Mouse (Mus musculus): ENCODE measurements at regions not wholly inside any gene's neighbourhood (a gene's known extent, or its start where the extent isn't known, plus 50 kb on each side); places are given as distances from the start of the nearest gene placed in this dataset.

- Histone ChIP-seq H3K9me3 (replicated peaks; ENCODE audit: control insufficient read depth, insufficient read depth, low read length, poor library complexity, severe bottlenecking) (no peaks in the 10 kb centered on the region), H3K4me3 (ENCODE audit: low read depth, low read length) (no peak overlapping the region), H3K9ac (ENCODE audit: low read depth, poor library complexity, severe bottlenecking) (no peak overlapping the region), H3K27ac (ENCODE audit: insufficient read depth, low read length) (no peak overlapping the region), H3K4me1 (ENCODE audit: control insufficient read depth, insufficient read depth, low read length) (no peaks in the 10 kb centered on the region), H3K27me3 (ENCODE audit: control insufficient read depth, insufficient read depth, low read length, poor library complexity, severe bottlenecking) (no peaks in the 10 kb centered on the region), H3K36me3 (ENCODE audit: control insufficient read depth, insufficient read depth, low read length, poor library complexity, severe bottlenecking) (no peaks in the 10 kb centered on the region)
- TF ChIP-seq EP300 (IDR thresholded peaks at IDR 0.05; ENCODE audit: insufficient read depth, low read depth, low read length) = no peak
- no peak for TF ChIP-seq CTCF (IDR thresholded peaks at IDR 0.05; ENCODE audit: low read depth, low read length)
- TF ChIP-seq POLR2A (IDR thresholded peaks at IDR 0.05; ENCODE audit: insufficient read depth, low read length) = no peak
Observed at GRCm38 (mm10) chr13:117401245-117401644, 180.4 kb upstream of the Gm17509 start.

GRCm38 (mm10) chr13:117409940-117410339 is 189.1 kb upstream of the Gm17509 start:
- TF ChIP-seq EP300 (IDR thresholded peaks at IDR 0.05; ENCODE audit: insufficient read depth, low read depth, low read length) (no peak), CTCF (IDR thresholded peaks at IDR 0.05; ENCODE audit: low read depth, low read length) (no peak), POLR2A (IDR thresholded peaks at IDR 0.05; ENCODE audit: insufficient read depth, low read length) (no peak)
- no peak overlapping the region for H3K9ac ChIP-seq (ENCODE audit: low read depth, poor library complexity, severe bottlenecking)
- no peaks in the 10 kb centered on the region for H3K9me3 ChIP-seq (replicated peaks; ENCODE audit: control insufficient read depth, insufficient read depth, low read length, poor library complexity, severe bottlenecking)
- H3K36me3 ChIP-seq (ENCODE audit: control insufficient read depth, insufficient read depth, low read length, poor library complexity, severe bottlenecking) = no peaks in the 10 kb centered on the region
- H3K27me3 ChIP-seq (ENCODE audit: control insufficient read depth, insufficient read depth, low read length, poor library complexity, severe bottlenecking) = no peaks in the 10 kb centered on the region
- H3K27ac ChIP-seq (ENCODE audit: insufficient read depth, low read length) = no peak overlapping the region
- no peaks in the 10 kb centered on the region for H3K4me1 ChIP-seq (ENCODE audit: control insufficient read depth, insufficient read depth, low read length)
- no peak overlapping the region for H3K4me3 ChIP-seq (ENCODE audit: low read depth, low read length)

- H3K4me1 ChIP-seq (ENCODE audit: control insufficient read depth, insufficient read depth, low read length) = no peaks in the 10 kb centered on the region
- no peaks in the 10 kb centered on the region for H3K36me3 ChIP-seq (ENCODE audit: control insufficient read depth, insufficient read depth, low read length, poor library complexity, severe bottlenecking)
- H3K27ac ChIP-seq (ENCODE audit: insufficient read depth, low read length) = no peak overlapping the region
Observed at GRCm38 (mm10) chr13:117413616-117414015, 188.5 kb upstream of the Hcn1 start.

GRCm38 (mm10) chr13:117423558-117423957 is 178.6 kb upstream of the Hcn1 start:
- H3K4me1 ChIP-seq (ENCODE audit: control insufficient read depth, insufficient read depth, low read length) = no peaks in the 10 kb centered on the region
- H3K9ac ChIP-seq (ENCODE audit: low read depth, poor library complexity, severe bottlenecking) = no peak overlapping the region
- H3K4me3 ChIP-seq (ENCODE audit: low read depth, low read length) = no peak overlapping the region
- TF ChIP-seq POLR2A (IDR thresholded peaks at IDR 0.05; ENCODE audit: insufficient read depth, low read length) (no peak), EP300 (IDR thresholded peaks at IDR 0.05; ENCODE audit: insufficient read depth, low read depth, low read length) (no peak), CTCF (IDR thresholded peaks at IDR 0.05; ENCODE audit: low read depth, low read length) (no peak)
- no peaks in the 10 kb centered on the region for H3K36me3 ChIP-seq (ENCODE audit: control insufficient read depth, insufficient read depth, low read length, poor library complexity, severe bottlenecking)
- no peaks in the 10 kb centered on the region for H3K27me3 ChIP-seq (ENCODE audit: control insufficient read depth, insufficient read depth, low read length, poor library complexity, severe bottlenecking)
- no peak overlapping the region for H3K27ac ChIP-seq (ENCODE audit: insufficient read depth, low read length)
- no peaks in the 10 kb centered on the region for H3K9me3 ChIP-seq (replicated peaks; ENCODE audit: control insufficient read depth, insufficient read depth, low read length, poor library complexity, severe bottlenecking)

More at GRCm38 (mm10) chr13:117413616-117414015, 188.5 kb upstream of the Hcn1 start:
- Histone ChIP-seq H3K27me3 (ENCODE audit: control insufficient read depth, insufficient read depth, low read length, poor library complexity, severe bottlenecking) (no peaks in the 10 kb centered on the region), H3K9ac (ENCODE audit: low read depth, poor library complexity, severe bottlenecking) (no peak overlapping the region), H3K9me3 (replicated peaks; ENCODE audit: control insufficient read depth, insufficient read depth, low read length, poor library complexity, severe bottlenecking) (no peaks in the 10 kb centered on the region), H3K4me3 (ENCODE audit: low read depth, low read length) (no peak overlapping the region)
- no peak for TF ChIP-seq CTCF (IDR thresholded peaks at IDR 0.05; ENCODE audit: low read depth, low read length)

DNA sequence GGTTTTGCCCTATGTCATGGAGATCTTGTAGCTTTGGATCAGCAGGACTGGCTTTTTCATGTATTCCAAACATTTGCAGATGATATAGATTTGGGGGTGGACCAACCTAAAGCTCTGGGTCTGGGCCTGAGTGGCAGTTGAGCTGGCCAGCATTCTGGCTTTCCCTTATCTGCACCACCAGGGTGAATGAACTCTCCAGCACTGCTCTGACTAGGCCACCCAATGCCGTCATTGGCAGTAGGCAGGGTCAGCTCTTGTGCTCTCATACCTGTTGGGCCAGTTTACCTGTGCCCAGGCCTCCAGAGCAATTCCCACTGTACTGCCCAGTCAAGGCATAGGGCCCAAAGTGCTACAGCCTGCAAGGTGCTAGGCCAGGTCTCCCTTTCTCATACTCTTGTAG is 177.1 kb upstream of the Hcn1 start:
- H3K9me3 ChIP-seq (replicated peaks; ENCODE audit: control insufficient read depth, insufficient read depth, low read length, poor library complexity, severe bottlenecking) = no peaks in the 10 kb centered on the region
- no peaks in the 10 kb centered on the region for H3K4me1 ChIP-seq (ENCODE audit: control insufficient read depth, insufficient read depth, low read length)
- no peak overlapping the region for H3K27ac ChIP-seq (ENCODE audit: insufficient read depth, low read length)
- no peaks in the 10 kb centered on the region for H3K27me3 ChIP-seq (ENCODE audit: control insufficient read depth, insufficient read depth, low read length, poor library complexity, severe bottlenecking)
- no peak overlapping the region for H3K4me3 ChIP-seq (ENCODE audit: low read depth, low read length)
- no peaks in the 10 kb centered on the region for H3K36me3 ChIP-seq (ENCODE audit: control insufficient read depth, insufficient read depth, low read length, poor library complexity, severe bottlenecking)
- TF ChIP-seq CTCF (IDR thresholded peaks at IDR 0.05; ENCODE audit: low read depth, low read length) (no peak), EP300 (IDR thresholded peaks at IDR 0.05; ENCODE audit: insufficient read depth, low read depth, low read length) (no peak), POLR2A (IDR thresholded peaks at IDR 0.05; ENCODE audit: insufficient read depth, low read length) (no peak)
- no peak overlapping the region for H3K9ac ChIP-seq (ENCODE audit: low read depth, poor library complexity, severe bottlenecking)

DNA sequence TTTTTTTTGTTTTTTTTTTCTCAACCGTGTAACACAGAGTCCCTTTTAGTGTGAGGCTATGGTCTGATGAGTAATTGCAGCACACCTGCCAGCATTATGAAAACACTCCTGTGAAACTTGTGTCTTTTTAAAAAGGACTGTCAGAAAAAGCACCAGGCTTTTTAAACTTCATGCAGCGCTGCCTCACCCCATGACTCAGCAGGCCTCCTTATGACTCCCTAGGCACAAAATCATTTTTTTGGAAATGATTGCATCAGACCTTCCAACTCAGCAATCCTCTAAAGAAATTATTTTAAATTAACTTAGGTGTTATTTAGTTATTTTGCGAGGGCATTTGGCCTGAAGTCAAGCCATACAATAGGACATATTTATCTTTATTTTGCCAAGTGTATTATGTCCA is 134.7 kb upstream of the Hcn1 start:
- Histone ChIP-seq H3K9ac (ENCODE audit: low read depth, poor library complexity, severe bottlenecking) (no peak overlapping the region), H3K27me3 (ENCODE audit: control insufficient read depth, insufficient read depth, low read length, poor library complexity, severe bottlenecking) (no peaks in the 10 kb centered on the region), H3K4me3 (ENCODE audit: low read depth, low read length) (no peak overlapping the region), H3K4me1 (ENCODE audit: control insufficient read depth, insufficient read depth, low read length) (no peaks in the 10 kb centered on the region), H3K27ac (ENCODE audit: insufficient read depth, low read length) (no peak overlapping the region), H3K9me3 (replicated peaks; ENCODE audit: control insufficient read depth, insufficient read depth, low read length, poor library complexity, severe bottlenecking) (no peaks in the 10 kb centered on the region), H3K36me3 (ENCODE audit: control insufficient read depth, insufficient read depth, low read length, poor library complexity, severe bottlenecking) (no peaks in the 10 kb centered on the region)
- no peak for TF ChIP-seq EP300 (IDR thresholded peaks at IDR 0.05; ENCODE audit: insufficient read depth, low read depth, low read length)
- TF ChIP-seq CTCF (IDR thresholded peaks at IDR 0.05; ENCODE audit: low read depth, low read length) = no peak
- TF ChIP-seq POLR2A (IDR thresholded peaks at IDR 0.05; ENCODE audit: insufficient read depth, low read length) = no peak
